Mouse (Mus musculus) activated CD4-positive, CD25-positive, alpha-beta regulatory T cell, adult 4 months (primary cell): ENCODE measurements around the gene Syne1. TPM values are rescaled to one million over a fixed set of nuclear protein-coding genes. Genes with fewer than 3 reads are reported as not detected.

Experiments used
- ATAC-seq: one replicate; pipeline ENCODE4 v1.8.0; 2017
- polyA plus RNA-seq, 2 experiments: library from polyadenylated mRNA; unstranded; fragments of 100-300 nt; shearing (Covaris generic); gene quantifications; one replicate each; pipeline ENCODE4 v1.2.1; 2017

Syne1 gene
- polyA plus RNA-seq, 2 experiments from 2014 or later: 14.7 to 17.8 TPM

DNA sequence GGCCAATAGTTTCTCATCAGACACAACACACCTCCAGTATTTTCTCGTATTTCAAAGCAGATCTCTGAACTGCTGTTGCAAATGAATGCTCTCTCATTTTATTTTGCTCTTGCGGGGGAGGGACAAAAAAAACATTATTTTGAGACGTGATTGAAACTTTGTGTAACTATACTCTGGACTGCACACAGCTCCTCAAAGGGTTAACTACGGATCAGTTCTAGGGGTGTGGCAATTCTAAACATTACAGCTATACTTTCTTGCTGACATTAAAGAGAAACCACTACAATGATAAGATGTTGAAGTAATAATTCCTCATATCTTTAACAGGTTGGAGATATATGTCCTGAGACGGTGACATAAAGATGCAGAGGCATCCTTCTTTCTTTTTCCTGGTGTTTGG lies 356.0 kb downstream of the Syne1 start:
- ATAC-seq: peak; percentile 9

DNA sequence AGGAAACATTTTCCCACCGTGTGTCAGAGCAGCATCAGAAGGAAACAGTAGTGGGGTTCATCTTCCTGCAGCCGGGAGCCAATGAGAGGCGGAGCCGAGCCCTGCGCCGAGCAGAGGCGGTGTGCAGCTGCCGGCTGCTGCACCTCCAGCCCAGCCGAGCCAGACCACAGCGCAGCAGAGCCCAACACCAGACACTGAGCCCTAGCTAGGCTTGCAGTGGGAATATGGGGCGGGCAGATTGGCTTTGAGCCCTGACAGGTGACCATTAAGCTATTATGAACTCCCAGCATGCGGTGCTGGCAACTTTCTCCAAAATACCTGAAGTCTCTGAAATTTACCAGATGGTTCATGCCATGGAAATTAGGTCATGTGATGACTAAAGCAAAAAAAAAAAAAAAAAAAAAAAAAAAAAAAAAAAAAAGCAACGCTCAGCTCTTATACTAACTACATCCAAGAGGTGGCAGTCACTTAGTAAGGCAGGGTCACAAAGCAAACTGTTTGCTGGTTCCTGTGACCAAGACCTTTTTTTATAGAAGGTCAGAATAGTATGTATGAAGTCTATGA lies 356.5 kb downstream of the Syne1 start:
- ATAC-seq: peak; percentile 93

DNA sequence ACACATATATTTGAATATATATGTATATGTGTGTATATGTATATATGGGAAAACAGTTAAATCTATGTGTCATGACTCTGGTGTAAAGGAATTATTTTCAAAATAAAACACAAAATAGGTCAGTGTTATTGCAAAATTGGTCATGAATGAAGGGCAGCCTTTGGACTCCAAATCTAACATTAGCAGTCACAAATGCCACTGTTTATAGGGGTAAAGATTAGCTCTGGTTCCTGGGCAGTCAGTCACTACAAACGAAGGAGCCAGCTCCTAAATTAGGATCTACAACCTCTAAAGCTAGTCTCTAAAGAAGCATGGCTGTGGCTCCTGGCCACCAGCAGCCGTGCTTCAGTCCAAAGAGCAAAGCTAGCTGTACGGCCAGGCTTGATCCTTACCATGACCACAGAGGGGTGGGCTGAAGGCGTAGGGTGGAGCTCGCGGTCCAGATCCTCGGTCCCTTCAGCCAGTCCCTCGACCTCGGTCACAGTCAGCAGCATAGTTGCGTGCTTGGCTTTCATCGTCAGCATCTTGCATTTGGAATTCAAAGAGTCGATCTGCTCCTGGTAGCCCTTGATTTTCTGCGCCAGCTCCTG lies 357.1 kb downstream of the Syne1 start:
- ATAC-seq: peak; percentile 24

DNA sequence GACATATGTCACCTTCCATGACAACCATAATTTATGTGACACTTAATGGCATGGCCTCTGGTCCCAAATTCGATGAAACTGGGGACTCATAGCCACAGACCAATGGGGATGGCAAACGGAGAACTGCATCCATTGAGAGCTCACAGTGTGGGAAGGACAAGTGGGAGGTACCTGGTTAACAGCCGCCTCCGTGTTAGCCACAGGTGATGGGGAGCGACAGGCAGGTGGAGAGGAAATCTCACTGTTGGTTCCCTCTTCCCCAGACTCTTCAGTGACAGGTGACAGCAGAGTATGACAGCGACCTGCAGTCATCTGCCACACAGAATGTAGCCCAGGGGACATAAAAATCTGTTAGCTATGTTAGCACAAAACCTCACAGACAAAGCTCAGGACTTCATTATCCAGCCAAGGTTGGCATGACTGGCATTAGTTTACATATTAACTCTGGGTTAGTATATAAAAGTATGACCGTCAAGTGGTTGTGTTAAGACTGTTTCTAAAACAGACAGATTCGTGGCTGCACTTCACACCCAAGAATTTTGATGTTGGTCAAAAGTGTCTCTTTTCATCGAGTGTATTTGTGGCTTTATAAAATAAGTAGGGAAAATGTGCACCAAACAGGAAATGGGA lies 358.3 kb downstream of the Syne1 start:
- no peak for ATAC-seq

DNA sequence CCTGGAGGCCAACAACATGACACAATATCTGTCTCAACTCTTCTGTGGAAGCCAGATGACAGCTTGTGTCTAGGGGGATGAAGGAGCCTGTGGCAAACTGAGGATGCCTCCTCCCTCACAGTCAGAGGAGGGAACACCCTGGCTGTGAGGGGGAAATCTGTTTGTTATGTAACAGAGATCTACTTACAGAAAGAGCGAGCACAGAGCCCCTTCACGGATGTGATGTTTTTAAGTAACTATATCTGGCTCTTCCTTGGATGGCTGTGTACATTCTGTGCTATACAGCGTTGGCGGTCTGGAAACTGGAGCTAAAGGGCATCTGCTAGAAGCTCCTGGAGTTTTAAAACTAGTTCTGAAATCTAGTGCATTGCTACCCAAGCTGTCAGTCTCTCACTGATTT lies 360.5 kb downstream of the Syne1 start:
- no peak for ATAC-seq

DNA sequence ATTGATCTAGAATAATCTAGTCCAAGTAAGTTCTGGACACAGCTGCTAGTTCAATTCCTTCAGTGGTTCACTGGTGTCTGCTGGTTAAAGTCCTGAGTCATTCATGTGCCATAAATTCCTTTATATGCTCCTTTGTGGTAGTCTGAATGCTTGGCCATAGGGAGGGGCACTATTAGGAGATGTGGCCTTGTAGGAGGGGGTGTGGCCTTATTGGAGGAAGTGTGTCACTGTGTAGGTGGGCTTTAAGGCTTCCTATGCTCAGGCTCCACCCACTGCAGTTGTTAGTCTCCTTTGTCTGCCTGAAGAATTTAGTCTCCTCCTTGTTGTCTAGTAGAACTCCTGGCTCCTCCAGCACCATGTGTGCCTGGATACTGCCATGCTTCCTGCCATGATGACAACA lies 362.4 kb downstream of the Syne1 start:
- no peak for ATAC-seq

DNA sequence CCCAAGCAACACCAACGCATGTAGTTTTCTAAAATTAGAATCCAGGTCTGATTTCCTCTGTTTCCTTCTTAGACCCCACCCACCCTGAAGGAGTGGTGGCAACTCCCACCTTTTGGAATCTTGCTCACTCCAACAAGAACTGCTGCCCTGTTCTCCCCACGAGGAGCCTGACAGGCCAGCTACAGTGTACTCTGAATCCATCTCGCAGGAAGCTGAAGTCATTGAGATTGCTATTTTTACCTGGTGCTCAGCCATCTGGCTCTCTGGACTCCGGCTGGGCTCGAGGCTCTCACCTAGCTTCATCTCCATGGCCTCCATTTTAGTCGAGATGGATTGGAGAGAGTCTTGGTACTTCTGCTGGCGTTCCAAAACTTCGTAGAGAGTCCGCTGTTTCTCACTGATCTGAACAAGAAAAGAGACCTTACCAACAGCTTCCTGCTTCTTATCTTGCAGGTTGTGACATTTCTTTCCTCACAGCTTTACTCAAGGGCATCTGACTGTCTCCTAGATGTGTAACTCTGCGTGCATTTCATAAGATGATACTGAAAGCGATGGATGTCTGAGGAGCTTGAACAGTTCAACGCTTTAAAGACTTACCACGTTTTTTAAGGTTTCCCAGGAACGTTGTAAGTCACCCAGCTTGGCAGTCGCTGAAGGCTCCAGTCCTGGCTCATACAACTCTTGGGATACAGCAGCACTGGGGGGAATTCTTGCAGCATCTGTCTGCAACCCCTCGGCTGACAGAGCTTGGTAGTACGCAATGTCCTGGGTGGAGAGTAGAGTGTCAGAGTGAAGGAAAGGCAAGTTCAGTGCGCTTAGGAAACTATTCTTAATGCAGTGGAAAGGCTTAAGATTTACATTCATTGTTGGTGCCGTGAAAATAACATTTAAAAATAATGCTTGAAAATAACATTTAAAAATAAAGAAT lies 365.9 kb downstream of the Syne1 start:
- ATAC-seq: no peak

DNA sequence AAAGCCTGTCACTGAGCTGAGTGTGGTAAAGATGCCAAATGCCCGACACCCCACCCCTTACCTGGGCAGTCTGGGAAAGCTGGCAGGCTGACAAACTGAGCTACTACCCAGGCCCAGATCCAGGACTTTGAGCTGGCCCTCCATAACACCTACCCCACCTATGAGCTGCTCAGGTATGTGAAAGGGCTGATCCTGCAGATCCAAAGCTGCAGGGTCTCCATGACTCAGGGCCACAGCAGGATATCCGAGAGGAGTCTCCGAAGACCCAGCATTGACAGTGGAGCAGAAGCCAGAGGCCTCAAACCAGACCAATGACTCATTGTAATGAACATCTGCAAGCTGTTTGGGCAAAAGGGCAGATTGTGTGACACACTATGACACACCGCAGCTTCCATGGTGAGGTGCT lies 369.5 kb downstream of the Syne1 start:
- no peak for ATAC-seq

DNA sequence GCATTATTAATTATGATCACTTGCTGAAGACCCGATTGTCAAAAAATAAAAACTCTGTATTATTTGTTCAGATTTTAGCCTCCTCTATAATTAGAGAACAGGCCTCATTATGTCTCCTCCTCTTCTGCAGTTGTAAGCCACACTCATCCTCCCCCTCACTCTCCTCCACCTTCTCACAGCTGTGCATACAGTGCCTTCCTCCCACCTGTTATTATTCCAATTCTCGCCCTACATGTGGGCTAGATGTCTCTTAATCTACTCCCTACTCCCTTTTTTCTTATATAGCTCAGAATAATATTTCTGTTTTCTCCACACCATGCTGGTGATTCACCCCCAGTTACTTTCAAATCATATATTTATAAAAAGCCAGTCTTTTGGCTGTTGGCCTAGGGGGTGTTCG lies 371.4 kb downstream of the Syne1 start:
- no peak for ATAC-seq

DNA sequence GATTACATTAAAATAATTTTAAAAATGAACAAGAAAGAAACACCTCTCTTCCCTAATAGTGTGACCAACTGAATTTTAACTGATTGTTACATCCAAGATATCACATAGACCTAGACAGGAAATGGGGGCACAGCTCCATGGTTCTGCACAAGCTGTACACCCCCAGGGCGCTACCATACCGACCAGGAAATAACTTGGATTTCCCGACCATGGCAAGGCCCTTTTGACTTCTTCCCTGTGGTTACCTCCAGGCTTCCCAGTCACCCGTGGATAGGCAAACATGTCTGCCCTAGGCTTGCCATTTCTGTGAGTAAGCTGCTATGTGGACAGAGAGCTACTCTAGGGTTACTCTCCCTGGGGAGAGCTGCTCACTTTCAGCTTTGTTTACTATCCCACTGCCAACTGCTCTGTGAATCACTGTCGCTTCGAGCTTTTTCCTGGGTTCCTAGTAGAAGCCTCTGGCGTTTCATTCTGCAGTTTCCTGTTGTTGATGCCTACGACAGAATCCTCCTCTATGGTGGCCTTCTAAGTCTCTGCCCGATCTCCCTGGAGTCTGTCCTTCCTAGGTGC lies 373.8 kb downstream of the Syne1 start:
- no peak for ATAC-seq

DNA sequence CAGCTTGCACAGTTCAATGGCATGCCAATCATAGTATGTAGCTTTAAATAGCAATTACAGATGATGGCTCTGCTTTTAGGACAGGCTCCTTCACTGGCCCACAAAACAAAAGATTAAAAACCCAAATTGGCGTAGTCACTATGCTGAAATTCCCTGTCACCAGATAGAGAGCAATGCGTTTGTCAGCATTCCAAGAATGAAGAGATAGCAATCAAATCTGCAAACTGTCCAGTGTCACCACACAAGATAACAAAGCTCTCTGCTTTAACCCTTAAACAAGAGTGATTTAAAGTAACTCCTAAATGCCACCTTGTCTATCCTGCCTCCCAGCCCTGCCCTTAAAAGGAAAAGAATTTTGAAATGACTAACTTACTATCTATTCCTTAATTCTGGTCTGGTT lies 374.9 kb downstream of the Syne1 start:
- no peak for ATAC-seq

DNA sequence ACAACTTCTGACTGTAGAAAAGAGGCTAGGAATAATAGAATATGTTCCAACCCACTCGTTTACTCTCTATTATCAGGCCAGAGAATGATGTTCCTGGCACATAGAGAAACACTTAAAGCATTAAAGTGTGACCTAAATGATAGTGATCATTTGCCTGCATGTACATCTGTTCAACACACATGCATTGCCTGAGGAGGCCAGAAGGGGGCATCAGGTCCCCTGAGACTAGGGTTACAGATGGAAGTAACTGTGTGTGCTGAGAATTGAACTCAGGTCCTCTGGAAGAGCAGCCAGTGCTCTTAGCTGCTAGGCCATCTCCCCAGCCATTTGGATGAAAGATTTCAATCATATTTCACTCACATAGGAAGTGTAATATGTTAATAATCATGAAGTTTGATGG lies 380.9 kb downstream of the Syne1 start:
- no peak for ATAC-seq

DNA sequence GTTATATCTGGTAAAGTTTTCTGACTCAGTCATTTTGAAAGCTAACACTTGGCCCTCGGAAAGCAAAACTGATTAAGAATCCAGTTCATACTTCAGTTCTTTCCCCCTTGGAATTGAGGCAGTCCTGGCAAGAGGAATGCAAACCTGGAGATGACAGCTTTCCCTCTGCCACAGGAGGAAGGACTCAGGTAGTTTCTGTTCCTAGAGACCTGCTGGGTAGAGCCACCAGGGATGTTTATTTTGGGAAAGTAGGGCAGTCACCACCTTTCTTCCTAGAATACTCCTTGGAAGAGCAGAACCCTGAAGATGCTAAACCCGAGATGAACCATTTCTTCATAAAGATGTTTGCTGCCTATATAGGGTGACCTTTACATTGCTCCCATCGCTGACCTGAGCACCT lies 383.8 kb downstream of the Syne1 start:
- ATAC-seq: no peak

DNA sequence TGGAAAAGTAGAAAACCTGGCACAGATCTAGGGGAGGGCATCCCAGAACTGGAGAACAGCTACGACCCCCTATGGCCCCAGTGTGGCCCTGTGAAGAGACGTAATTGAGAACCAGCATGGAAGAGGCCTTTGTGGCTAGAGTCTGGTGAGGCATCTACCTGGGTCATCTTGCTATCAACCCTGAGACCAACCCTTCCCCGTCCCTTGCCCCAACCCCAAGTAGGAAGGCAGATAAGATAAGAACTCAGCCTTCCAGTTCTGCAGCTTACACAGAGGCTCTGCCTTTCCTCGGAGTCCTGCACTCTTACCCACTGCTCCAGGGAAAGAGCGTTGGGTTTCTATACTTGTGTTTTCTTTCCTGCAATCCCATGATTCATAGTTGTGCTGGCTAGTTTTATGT lies 385.8 kb downstream of the Syne1 start:
- no peak for ATAC-seq

DNA sequence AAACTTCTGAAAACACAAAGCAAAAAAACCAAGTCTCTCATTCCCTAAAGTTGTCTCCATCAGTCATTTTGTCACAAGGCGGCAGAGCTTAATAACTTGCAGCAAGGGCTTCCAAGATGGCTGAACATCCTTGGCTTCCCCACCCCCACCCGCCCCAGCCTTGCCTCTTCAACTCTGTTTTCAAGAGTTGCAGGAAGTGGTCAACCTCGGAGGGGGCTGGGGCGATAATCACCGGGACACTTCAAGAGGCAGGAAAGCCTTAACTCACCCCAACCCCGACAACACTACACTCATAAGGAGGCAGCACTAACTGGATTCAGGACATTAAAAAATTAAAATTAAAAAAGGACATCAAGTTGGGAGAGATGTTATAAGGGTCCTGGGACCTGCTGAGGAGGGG lies 387.5 kb downstream of the Syne1 start:
- ATAC-seq: peak; percentile 77

DNA sequence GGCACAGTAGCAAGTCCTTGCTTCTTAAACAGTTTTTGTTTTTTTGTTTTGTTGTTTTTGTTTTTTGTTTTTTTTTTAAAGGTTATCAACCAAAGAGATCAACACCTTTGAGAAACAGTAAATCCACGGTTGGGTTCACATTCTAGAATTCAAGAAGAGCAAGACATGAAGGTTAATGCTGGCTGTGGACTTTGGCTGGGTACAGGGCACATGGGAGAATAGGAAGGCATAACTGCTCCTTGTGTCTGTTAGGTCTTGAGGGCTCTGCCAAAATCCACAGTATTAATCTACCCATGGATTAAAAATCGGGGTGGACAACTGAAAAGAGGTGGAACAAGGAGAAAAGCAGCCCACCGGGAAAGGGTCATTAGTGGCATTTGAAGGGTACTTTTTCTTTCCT lies 388.0 kb downstream of the Syne1 start:
- no peak for ATAC-seq

DNA sequence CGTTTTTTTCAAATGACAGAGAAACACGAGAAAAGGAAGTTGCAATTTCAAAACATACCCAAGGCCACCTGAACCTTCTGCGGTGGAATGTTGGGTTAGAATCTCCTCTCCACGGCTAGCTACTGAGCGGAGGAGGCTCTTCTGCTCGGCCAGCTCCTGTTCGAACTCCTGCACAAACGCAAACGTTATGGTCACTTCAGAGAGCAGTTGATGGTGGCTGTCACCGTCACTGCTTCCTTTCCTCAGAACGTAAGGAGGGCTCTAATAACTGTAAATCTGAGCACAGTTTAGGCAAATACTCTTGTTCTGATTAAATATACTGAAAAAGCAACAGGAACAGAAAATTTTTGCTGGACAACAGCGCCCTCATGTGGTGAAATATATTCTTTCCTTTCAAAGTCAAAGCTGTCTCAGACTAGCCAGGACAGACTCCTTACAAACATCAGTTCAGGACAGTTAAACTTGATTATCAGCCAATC lies 389.8 kb downstream of the Syne1 start:
- peak; percentile 44 for ATAC-seq

DNA sequence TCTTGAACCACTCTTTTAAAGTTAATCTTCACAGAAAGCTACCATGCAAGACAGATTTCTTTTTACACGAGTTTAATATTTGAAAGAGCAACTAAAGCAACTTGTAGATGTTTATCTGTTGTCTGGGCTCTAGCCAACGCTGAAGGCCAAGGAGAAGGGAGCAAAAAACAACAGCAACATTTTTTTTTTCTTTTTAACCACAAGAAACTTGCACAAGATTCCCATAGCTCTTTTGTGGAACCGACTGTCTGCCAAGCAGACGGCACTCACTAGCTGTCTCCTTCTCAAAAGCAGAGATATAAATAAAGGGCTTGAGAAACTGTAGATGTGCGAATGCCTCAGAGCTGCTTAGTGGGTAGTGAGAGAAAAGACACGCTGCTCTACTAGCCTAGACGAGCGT lies 391.6 kb downstream of the Syne1 start:
- ATAC-seq: no peak

DNA sequence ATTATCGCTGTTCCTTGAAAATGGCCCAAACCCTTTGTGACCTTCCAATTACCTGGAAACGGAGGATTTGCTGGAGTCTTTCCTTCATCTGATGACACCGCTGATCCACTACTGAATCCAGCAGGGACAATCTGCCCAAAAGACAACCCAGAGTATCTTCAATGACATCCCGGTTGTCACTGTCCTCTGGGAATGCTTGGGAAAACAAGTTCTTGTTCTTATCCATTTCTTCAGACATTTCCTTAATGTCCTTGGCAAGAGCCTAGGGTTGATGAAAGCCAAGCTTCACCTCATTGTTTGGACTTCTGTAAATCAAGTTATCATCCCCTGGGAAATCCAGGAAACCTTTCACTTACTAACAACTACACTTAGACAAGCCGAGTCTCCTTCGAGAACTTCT lies 398.2 kb downstream of the Syne1 start:
- no peak for ATAC-seq

DNA sequence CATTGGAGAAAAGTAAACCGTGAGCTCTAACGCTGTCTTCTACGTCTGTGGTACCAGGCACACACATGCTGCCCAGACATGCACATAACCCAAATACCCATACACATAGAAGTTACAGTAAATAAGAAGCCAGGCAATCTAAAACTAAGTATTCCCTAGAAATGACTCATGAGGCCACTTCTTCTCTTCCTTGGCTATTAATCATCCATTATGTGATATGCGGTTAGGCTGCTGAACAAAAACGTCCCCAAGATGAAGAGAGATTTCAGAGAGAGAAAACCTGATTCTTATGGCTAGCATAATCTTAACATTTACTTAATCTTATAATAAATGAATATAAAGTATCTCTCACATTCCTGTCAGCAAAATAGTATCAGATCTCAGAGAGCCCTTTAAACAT lies 409.8 kb downstream of the Syne1 start:
- ATAC-seq: no peak

DNA sequence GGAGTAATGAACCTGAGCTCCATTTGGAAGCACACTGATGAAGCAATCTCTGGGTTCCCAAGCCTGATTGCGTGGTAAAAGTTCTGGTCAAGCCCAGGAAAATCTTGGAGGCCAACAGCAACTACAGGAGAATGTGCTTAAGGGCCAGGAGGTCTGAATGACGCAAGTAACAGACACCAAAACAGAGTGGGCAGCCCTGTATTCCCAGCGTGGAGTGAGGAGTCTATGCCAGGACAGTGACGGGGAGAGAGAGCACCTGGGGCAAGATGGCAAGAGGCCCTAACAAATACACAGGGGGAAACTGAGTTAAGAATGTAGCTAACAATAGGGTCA lies 411.4 kb downstream of the Syne1 start:
- no peak for ATAC-seq

DNA sequence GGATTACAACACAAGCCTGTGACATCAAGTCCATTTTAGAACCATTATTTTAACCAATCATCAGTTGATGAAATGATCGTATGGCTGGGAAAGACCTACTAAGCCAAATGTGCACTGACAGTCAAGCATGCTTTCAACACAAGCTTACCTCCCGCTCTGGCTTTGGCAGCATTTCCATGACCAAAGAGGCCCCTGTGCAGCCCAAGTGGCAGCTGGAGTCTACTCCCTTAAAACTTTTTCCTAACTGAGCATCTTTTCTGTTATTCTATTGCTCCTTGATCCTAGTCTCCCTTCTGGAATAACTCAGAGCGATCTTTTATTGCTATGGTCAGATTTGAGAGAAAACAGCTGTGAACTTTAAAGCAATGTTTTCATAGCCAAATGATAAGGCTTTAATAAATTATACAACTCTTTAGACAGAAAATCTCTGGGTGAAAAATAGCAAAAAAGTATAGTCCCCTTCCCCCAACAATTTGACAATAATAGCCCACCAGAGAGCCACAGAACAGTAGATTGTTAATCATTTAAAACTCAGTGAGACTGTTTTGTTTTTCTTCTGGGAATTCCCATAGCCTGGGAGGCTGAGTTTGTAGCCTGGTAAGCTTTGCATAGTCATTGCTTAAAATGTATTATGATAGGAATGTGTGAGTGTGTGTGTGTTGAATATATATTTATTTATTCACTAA lies 411.9 kb downstream of the Syne1 start:
- no peak for ATAC-seq

DNA sequence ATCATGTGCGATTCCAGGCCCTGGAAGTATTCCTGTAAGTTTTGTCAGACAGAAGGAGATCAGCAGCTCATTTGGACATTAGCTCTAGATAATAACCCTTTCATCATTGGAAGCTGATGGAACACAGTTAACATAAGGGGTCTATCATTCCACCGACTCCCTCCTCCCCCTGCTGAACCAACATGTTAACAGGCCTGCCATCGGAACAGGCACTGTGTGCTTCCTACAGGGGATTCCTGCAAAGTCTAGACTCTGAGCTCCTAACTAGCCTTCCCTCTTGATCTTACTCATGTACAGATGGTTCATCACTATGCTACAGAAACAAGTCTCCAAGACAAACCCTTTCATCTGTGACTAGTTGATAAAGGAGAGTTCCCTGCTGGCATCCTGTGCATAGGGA lies 419.2 kb downstream of the Syne1 start:
- no peak for ATAC-seq
